Mouse (Mus musculus) forelimb bud, embryonic 11.5 days (tissue): ENCODE results near the gene Gm9844.

Experiments
- DNase-seq: peaks from one replicate; pipeline ENCODE4 v3.0.0-alpha.2; 2012; ENCODE audit warnings: low read depth, low spot score

Gene Gm9844

DNA sequence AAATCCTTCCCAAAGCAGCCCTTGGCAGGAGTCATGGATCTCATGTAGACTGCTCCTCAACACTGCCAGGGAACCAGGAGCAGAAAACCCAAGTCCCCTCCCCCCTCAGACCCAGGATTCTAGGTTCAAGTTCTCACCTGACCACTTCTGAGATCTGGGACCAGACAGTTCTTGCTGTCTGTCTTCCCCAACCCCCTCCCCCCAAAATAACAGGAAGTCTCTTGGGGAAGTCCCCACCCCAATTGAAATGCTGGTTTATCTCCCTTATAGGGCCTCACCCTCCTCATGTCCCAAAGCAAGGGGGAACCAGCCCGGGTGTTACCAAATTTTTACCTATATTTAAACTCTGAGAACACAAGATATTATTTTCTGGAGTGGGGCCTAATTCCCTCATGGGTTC, 39.8 kb downstream of the Gm9844 start:
- DNase-seq, result no peak

DNA sequence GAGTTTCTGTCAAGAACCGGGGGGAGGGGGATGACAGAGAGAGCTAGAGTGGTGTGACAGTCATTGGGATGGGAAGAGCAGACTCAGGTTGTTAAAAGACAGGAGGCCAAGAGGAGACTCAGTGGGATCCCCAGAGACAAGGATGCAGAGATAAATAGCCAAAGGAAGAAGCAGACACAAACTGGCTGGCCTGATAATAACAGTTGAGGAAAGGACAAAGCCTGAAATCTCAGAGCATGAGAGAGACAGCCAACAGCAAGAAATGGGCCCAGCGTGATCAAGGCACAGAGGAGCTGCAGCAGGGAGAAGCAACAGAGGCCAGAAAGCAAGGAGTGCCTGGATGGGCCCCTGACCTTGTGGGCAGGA, 40.2 kb downstream of the Gm9844 start:
- DNase-seq, result no peak

DNA sequence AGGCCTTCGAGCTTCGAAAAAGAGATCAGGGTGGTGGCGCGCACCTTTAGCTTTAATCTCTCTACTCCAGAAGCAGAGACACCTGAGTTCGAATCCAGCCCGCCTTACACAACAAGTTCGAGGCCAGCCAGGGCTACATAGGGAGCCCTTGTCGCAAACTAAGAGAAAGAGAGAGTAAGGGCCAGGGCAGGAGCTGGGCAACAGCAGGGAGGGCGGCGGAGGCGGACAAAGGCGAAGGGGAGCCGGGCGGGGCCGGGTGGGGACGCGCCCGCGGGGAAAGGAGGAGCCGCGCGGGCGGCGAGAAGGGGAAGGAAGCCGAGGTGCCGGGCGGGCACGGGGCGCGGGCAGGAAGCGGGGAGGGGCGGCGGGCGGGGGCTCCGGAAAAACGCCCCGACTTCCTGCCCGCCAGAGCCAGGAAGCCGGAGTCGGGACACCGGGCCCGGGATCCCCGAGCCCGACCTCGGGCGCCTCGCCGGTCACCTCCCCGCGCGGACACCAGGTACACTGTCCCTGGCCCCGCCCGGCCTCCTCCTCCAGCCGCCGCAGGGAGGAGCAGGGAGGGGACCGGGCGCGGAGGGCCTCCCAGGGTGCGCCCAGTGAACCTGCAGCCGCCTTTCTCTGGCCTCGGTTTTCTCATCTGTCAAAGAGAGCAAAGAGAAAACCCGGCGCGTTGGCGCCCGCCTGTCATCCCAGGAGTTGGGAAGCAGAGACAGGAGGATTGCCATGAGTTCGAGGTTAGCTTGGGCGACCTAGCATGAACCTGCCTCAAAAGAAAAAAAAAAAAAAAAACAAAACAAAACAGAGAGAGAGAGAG, 40.8 kb downstream of the Gm9844 start, which contains the start of gene Arhgef1:
Arhgef1 (plus strand) TSS at position 283 of the 814 bp plus-strand sequence.
- no peak for DNase-seq

DNA sequence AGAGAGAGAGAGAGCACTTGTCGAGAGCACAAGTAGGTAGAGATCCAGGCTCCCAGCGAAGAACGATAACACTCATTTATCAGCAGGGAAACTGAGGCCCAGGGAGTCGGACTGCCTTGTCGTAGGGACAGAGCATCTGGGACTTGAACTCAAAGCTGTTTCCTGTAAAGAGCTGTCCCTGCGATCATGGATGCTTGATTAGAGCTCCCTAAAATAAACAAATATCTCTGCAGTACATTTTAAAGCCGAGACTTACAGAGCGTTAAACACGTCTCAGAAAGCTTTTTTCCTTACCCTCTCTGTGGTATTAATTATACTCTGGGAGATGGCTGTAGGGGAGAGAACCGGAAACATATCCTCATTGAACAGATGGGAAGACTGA, 41.4 kb downstream of the Gm9844 start:
- DNase-seq, result no peak

DNA sequence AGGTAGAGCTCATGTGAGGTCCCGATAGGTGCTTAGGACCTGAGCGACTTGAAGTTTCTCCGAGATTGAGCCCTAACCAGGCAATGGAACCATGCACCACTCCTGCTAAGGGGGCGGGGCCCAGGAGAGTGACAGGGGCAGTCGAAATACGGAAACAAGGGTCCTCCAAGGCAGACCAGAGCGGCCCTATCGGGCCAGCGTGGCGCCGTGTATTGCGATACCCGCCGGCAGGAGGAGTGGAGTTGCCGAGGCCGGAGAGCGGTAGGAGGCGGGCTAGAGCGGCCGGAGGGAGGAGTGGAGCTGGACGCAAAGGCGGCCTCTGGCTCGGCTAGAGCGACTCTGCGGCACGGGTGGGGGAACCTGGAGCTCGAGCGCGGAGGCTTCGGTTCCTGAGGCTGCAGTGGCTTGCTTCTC, 42.1 kb downstream of the Gm9844 start:
- DNase-seq, result peak; percentile 97

DNA sequence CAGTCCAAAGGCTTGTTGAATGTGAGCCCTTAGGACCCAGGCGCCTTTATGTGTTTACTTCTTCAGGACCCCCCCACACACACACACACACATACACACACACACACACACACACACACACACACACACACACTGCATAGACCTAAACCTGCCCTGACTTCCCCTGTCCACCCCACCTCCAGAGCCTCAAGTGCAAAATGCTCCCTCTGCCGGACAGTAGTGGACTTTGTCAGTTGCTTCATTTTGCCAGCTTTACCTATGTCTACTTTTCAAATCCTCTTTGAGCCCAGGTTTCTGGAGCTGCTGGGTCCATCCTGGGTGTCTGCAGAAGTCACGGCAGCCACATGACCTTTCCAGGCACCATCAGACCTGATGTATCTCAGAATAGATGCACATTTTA, 42.9 kb downstream of the Gm9844 start:
- peak; percentile 71 for DNase-seq

DNA sequence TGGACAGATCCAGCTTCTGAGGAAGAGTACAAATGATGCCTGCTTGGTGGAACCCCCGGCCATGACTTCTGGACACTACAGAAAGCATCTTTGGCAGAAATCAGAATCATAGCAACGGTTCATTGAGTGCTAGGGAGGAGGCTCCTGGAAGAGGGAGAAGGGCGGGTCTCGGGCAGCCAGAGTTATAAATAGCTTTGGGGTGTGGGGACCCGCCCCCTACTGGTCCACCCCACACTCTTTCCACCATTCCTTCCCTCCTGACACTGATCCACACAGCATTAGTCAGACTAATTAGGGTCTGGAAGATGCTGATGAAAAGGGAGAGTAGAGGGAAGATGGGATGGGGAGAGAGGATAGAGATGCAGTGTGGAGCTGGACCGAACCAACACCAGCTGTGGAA, 44.5 kb downstream of the Gm9844 start:
- no peak for DNase-seq

DNA sequence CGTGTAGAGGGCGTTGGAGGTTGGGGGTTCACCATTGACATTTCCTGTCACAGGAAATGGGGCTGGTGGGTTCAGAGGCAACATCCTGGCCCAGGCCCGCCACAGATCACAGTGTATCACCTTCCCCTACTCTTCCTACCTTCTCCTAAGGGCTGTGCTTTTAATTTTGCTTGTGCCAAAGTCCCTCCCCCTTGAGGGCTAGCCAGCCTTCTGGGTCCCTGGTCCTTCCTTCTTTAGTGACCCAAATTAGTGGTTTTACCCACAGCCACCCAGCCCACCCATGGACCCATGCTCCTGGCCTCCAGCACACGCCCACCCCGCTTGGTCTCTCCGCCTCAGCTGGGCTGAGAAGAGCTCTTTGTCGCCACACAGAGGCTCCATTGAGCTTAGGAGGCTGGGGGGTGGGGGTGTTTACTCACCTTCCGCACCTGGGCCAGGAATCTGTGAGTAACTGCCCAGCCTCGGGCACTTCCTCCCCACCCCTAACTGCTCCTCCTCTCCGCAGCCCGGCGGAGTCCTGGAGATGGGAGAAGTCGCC, 45.3 kb downstream of the Gm9844 start:
- peak; percentile 61 for DNase-seq
